Mouse (Mus musculus): ENCODE measurements at regions not wholly inside any gene's neighbourhood (a gene's known extent, or its start where the extent isn't known, plus 50 kb on each side); places are given as distances from the start of the nearest gene placed in this dataset.

DNA sequence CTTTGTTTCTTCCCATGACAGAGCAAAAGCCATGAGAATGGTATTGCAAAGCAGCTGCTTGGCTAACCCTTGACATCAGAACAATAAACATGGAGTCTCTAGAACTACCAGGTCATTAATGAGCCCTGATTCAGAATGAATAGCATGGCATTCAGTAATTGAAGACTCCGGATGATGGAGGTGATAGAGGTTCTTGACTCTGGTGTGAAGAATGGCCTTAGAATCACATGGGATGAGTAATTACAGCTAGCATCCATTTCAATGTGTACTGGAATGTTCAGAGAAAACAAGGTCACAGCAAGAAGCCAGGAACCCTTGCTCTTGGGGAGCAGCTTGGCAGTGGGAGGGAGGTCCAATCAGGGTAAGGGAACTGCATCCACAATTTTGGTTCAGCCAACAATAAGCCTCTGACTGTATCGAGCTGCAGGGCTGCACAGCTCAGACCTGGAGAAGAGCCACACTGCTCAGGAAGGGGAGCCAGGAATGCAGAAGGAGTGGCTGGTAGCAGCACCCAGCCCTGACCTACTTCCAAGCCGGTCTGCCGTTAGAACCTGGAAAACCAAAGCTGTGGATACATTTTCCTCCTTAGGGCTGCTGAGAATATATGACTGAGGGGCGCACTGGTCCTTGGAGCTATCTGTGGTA lies 275.1 kb downstream of the Maf start:
- no peak for TF ChIP-seq CTCF (IDR thresholded peaks at IDR 0.05 in 2 of 3, conservative IDR thresholded peaks at IDR 0.05 in 1 of 3; ENCODE audit: control insufficient read depth in 1 of 3, insufficient read depth in 1 of 3, low read depth in 2 of 3, low read length in 3 of 3, poor library complexity in 1 of 3, severe bottlenecking in 1 of 3)
- TF ChIP-seq E2F4 (IDR thresholded peaks at IDR 0.05; ENCODE audit: borderline replicate concordance, low read depth, low read length) = no peak
- TF ChIP-seq POLR2A (IDR thresholded peaks at IDR 0.05; ENCODE audit: control insufficient read depth in 1 of 2, insufficient read depth in 1 of 2, low read depth in 1 of 2, low read length in 2 of 2, poor library complexity in 1 of 2) = no peak
- no peak for TF ChIP-seq MEF2A (IDR thresholded peaks at IDR 0.05; ENCODE audit: extremely low read depth, insufficient replicate concordance, low read depth, low read length, poor library complexity, severe bottlenecking)
- no peak for TF ChIP-seq TCF12 (IDR thresholded peaks at IDR 0.05; ENCODE audit: low read depth, low read length)
- TF ChIP-seq SMC3 (IDR thresholded peaks at IDR 0.05; ENCODE audit: low read depth, low read length) = no peak
- TF ChIP-seq RCOR1 (IDR thresholded peaks at IDR 0.05; ENCODE audit: low read depth, low read length) = no peak
- TF ChIP-seq ETS1 (IDR thresholded peaks at IDR 0.05; ENCODE audit: low read depth, low read length) = no peak

All from MEL (cell line).